Mouse (Mus musculus) ES-E14 (cell line): ENCODE results near the gene Mybph. TPM values are rescaled to one million over a fixed set of nuclear protein-coding genes. Genes with fewer than 3 reads are reported as not detected.

Source experiments
- DNase-seq: peaks from one replicate; pipeline ENCODE4 v3.0.0-alpha.2; 2013; ENCODE audit warnings: low read depth, low spot score
- H3K27ac ChIP-seq: 2 replicates; pipeline ENCODE4 v1.5.1; 2012; ENCODE audit warnings: low read depth, mild to moderate bottlenecking, low read length, moderate library complexity, mixed read lengths; ENCODE audit not compliant: poor library complexity, insufficient read depth, severe bottlenecking
- H3K36me3 ChIP-seq: 2 replicates; pipeline ENCODE4 v1.6.1; 2012; ENCODE audit warnings: mild to moderate bottlenecking, low read length, moderate library complexity, mixed read lengths; ENCODE audit not compliant: control insufficient read depth, poor library complexity, insufficient read depth, severe bottlenecking
- H3K4me1 ChIP-seq, 2 experiments: fragments of 150-350 bp in 1 of 2; sonication (generic) in 1 of 2; 2 replicates each; pipeline ENCODE4 v1.6.1; 2012; ENCODE audit warnings: low read length in 2 of 2, mild to moderate bottlenecking in 1 of 2, mixed read lengths in 1 of 2; ENCODE audit not compliant: control insufficient read depth in 2 of 2, insufficient read depth in 2 of 2, poor library complexity in 1 of 2
- H3K4me3 ChIP-seq, 2 experiments: fragments of 150-350 bp in 1 of 2; sonication (generic) in 1 of 2; 2 replicates each; pipeline ENCODE4 v1.5.1; 2012; ENCODE audit warnings: low read length in 2 of 2, low read depth in 1 of 2, mild to moderate bottlenecking in 1 of 2, mixed read lengths in 1 of 2; ENCODE audit not compliant: insufficient read depth in 1 of 2, poor library complexity in 1 of 2, severe bottlenecking in 1 of 2
- H3K9ac ChIP-seq: 2 replicates; pipeline ENCODE4 v1.6.1; 2012; ENCODE audit warnings: low read depth, mild to moderate bottlenecking, low read length, mixed read lengths; ENCODE audit not compliant: poor library complexity, insufficient read depth, severe bottlenecking
- H3K9me3 ChIP-seq: fragments of 150-350 bp; sonication (generic); 2 replicates; pipeline ENCODE4 v1.6.1; 2012; ENCODE audit warnings: low read depth, mild to moderate bottlenecking, low read length; ENCODE audit not compliant: control insufficient read depth, insufficient read depth
- CHD2 ChIP-seq: IDR thresholded peaks from 2 replicates; pipeline ENCODE4 v1.6.1; 2014; ENCODE audit warnings: mild to moderate bottlenecking, low read depth, low read length, inconsistent platforms
- HCFC1 ChIP-seq: IDR thresholded peaks from 2 replicates; pipeline ENCODE4 v1.6.1; 2012; ENCODE audit warnings: low read length, inconsistent platforms, borderline replicate concordance; ENCODE audit not compliant: insufficient read depth
- MAFK ChIP-seq: IDR thresholded peaks from 2 replicates; pipeline ENCODE4 v1.6.1; 2014; ENCODE audit warnings: mild to moderate bottlenecking, low read depth, low read length, inconsistent platforms; ENCODE audit not compliant: insufficient read depth
- ZC3H11A ChIP-seq: IDR thresholded peaks from 2 replicates; pipeline ENCODE4 v1.6.1; 2012; ENCODE audit warnings: low read depth, mild to moderate bottlenecking, inconsistent platforms, low read length, borderline replicate concordance
- ZNF384 ChIP-seq: IDR thresholded peaks from 2 replicates; pipeline ENCODE4 v1.6.1; 2012; ENCODE audit warnings: low read depth, low read length, inconsistent platforms
- in situ Hi-C, 2 experiments: fragments of 600-800 bp; cut with MboI; formaldehyde crosslinking; loops; one replicate each; pipeline ENCODE4 v1.15.1; 2025; ENCODE audit warnings: low sequenced_read_pairs in 2 of 2, inconsistent platforms in 1 of 2; ENCODE audit not compliant: unreplicated experiment in 2 of 2
- total RNA-seq: library from RNA; depleted of rRNA; stranded (reverse); fragments of 300-350 nt; gene quantifications from 2 replicates; pipeline ENCODE4 v1.2.3, GENCODE M21; 2012

Gene Mybph
- total RNA-seq, 1 experiment, result not detected

GRCm38 (mm10) chr1:134188989-134189729, 4.1 kb upstream of the Mybph start:
- TF ChIP-seq ZC3H11A, result 0 out of 2 replicates have a peak, but pooled peaks have one; percentile 1
- TF ChIP-seq ZNF384, result no peak
- no peak for TF ChIP-seq CHD2
- no peak for TF ChIP-seq MAFK
- no peak for TF ChIP-seq HCFC1
- peaks cover 8 to 22% of the 10 kb centered on the region in 2 experiments for H3K4me1 ChIP-seq
- H3K4me3 ChIP-seq, result peak overlapping the region in 1 of 2 experiments; percentile 25; a peak in 1 of 4 replicates
- no peaks in the 10 kb centered on the region for H3K36me3 ChIP-seq
- no peak overlapping the region; the same call in 1 of the 2 replicates for H3K9ac ChIP-seq
- H3K27ac ChIP-seq, result peak overlapping the region; percentile 35; the same call in 1 of the 2 replicates
- in situ Hi-C loops, result no loop called here
- H3K9me3 ChIP-seq, result no peaks in the 10 kb centered on the region
- DNase-seq, result peak; percentile 93

- no peak overlapping the region for H3K27ac ChIP-seq
- in situ Hi-C loops, result no loop called here
These were observed 2.1 kb upstream of the Mybph start for GRCm38 (mm10) chr1:134191192-134191591.

GRCm38 (mm10) chr1:134192024-134192423, 1.2 kb upstream of the Mybph start:
- Histone ChIP-seq H3K27ac (no peak overlapping the region), H3K4me3 (no peak overlapping the region), H3K4me1 (peaks cover 8 to 30% of the 10 kb centered on the region in 2 experiments), H3K9me3 (no peaks in the 10 kb centered on the region), H3K9ac (no peak overlapping the region), H3K36me3 (no peaks in the 10 kb centered on the region)
- TF ChIP-seq ZC3H11A, result no peak
- no peak for TF ChIP-seq CHD2
- TF ChIP-seq MAFK, result no peak
- TF ChIP-seq ZNF384, result no peak
- TF ChIP-seq HCFC1, result no peak
- in situ Hi-C loops, result no loop called here
- DNase-seq, result no peak

More at GRCm38 (mm10) chr1:134191192-134191591, 2.1 kb upstream of the Mybph start:
- DNase-seq, result no peak
- TF ChIP-seq MAFK (no peak), CHD2 (no peak), ZC3H11A (no peak), ZNF384 (no peak), HCFC1 (no peak)
- Histone ChIP-seq H3K9ac (no peak overlapping the region), H3K9me3 (no peaks in the 10 kb centered on the region), H3K36me3 (no peaks in the 10 kb centered on the region), H3K4me1 (peaks cover 8 to 29% of the 10 kb centered on the region in 2 experiments), H3K4me3 (no peak overlapping the region)

GRCm38 (mm10) chr1:134193674-134194197, 488 bp downstream of the Mybph start:
- in situ Hi-C loops, result no loop called here

More at GRCm38 (mm10) chr1:134193674-134194197, 488 bp downstream of the Mybph start:
- Histone ChIP-seq H3K9ac (no peak overlapping the region), H3K4me3 (no peak overlapping the region), H3K9me3 (no peaks in the 10 kb centered on the region), H3K4me1 (peaks cover under 1 to 25% of the 10 kb centered on the region in 2 experiments; a peak in 3 of 4 replicates), H3K27ac (no peak overlapping the region), H3K36me3 (no peaks in the 10 kb centered on the region)
- no peak for DNase-seq
- TF ChIP-seq ZNF384, result no peak
- TF ChIP-seq HCFC1, result no peak
- TF ChIP-seq CHD2, result no peak
- TF ChIP-seq MAFK, result no peak
- TF ChIP-seq ZC3H11A, result no peak
